Mouse (Mus musculus) ES-Bruce4 (cell line): ENCODE data around the gene Cabin1.

Experiments
- CTCF ChIP-seq: IDR thresholded peaks from one replicate; pipeline ENCODE4 v1.8.1; 2011; ENCODE audit warnings: low read depth, low read length
- EP300 ChIP-seq: IDR thresholded peaks from 2 replicates; pipeline ENCODE4 v1.6.1; 2011; ENCODE audit warnings: low read depth, low read length; ENCODE audit not compliant: insufficient read depth

- TF ChIP-seq EP300 (no peak), CTCF (peak; percentile 11)
Measured at GRCm38 (mm10) chr10:75620818-75621217, 143.3 kb downstream of the Cabin1 start.
